Mouse (Mus musculus): ENCODE measurements around the gene Wdr37. TPM values are rescaled to one million over a fixed set of nuclear protein-coding genes. Genes with fewer than 3 reads are reported as not detected.
A peak's percentile ranks its signal among the peaks of the same experiment; 100 is the strongest.

Wdr37 gene
- polyA plus RNA-seq, 1 experiment from 2014 or later = 50.7 TPM

DNA sequence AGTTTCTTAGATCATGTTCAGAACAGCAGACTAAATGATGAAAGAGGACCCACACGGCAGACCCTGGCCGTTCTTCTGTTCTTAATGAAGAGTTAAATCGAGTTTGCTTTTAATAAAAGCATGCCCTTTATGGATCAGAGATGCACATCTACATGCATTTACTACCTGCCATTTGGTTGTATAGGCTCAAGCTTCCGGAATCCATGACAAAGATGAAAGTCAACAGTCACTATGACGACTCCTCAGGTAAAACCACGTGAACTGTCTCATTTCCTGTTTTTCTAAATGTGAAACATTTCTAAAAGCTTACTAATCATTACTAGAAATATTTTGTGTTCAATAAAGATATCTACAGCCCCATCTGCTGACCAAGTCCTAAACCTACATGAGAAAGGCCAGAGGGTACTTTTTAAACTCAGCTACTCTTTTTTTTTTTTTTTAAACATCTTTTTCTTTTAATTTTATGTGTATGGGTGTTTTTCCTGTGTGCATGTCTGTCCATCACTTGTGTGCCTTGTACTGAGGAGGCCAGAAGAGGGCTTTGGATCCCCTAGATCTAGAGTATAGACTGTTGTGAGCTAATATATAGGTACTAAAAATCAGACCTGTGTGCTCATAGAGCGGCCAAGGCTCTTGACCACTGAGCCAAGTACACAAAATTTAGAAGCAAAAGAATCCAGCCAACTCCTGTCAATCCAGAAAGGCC is 40.0 kb downstream of the Wdr37 start:
- H3K27ac ChIP-seq (ENCODE audit: low read depth, low read length) = no peak overlapping the region
- peaks cover 3% of the 10 kb centered on the region; the same call in 1 of the 2 replicates for H3K4me1 ChIP-seq (ENCODE audit: control insufficient read depth, insufficient read depth, low read depth, low read length)
- H3K9ac ChIP-seq (ENCODE audit: low read depth, low read length) = no peak overlapping the region
- H3K36me3 ChIP-seq (ENCODE audit: control insufficient read depth, insufficient read depth, low read length) = peaks cover 18% of the 10 kb centered on the region
- H3K4me3 ChIP-seq (ENCODE audit: low read length) = no peak overlapping the region
- no peak for ATAC-seq
- no peaks in the 10 kb centered on the region for H3K27me3 ChIP-seq (replicated peaks; ENCODE audit: control insufficient read depth, insufficient read depth, low read length)
- H3K9me3 ChIP-seq (ENCODE audit: control insufficient read depth, low read length) = no peaks in the 10 kb centered on the region
- 83% methylated on average over 7 of the region's 7 CpGs for WGBS
- no peak overlapping the region for H3K4me2 ChIP-seq (ENCODE audit: low read length)

- Histone ChIP-seq H3K4me3 (ENCODE audit: low read length) (no peak overlapping the region), H3K27me3 (replicated peaks; ENCODE audit: control insufficient read depth, insufficient read depth, low read length) (no peaks in the 10 kb centered on the region), H3K9ac (ENCODE audit: low read depth, low read length) (no peak overlapping the region), H3K36me3 (ENCODE audit: control insufficient read depth, insufficient read depth, low read length) (peaks cover 13% of the 10 kb centered on the region), H3K4me1 (ENCODE audit: control insufficient read depth, insufficient read depth, low read depth, low read length) (peaks cover 3% of the 10 kb centered on the region; the same call in 1 of the 2 replicates), H3K27ac (ENCODE audit: low read depth, low read length) (no peak overlapping the region), H3K4me2 (ENCODE audit: low read length) (no peak overlapping the region), H3K9me3 (ENCODE audit: control insufficient read depth, low read length) (no peaks in the 10 kb centered on the region)
- no peak for ATAC-seq
Measured at GRCm38 (mm10) chr13:8830696-8831095, 41.0 kb downstream of the Wdr37 start.

DNA sequence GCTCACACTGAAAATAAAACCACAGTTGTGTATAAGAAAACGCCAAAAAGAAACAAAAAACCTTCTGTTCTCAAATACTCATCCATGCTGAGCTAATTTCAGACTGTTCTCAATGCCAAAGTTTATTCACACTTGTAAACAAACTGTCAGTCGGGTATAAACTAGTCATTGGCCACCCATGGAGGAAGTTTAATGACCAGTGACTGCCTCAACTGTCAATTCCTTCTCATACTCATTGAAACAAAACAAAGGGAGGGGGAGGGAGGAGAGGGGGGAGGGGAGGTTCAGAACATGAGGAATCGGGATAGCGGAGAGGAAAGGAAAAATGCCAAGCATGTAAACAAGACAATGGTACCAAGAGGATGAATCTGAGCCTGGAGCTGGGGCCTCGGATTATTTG is 41.9 kb downstream of the Wdr37 start:
- Histone ChIP-seq H3K27ac (ENCODE audit: low read depth, low read length) (peak overlapping the region; percentile 12; the same call in 1 of the 2 replicates), H3K36me3 (ENCODE audit: control insufficient read depth, insufficient read depth, low read length) (peaks cover 11% of the 10 kb centered on the region), H3K4me1 (ENCODE audit: control insufficient read depth, insufficient read depth, low read depth, low read length) (peaks cover 3% of the 10 kb centered on the region; the same call in 1 of the 2 replicates), H3K9ac (ENCODE audit: low read depth, low read length) (no peak overlapping the region), H3K9me3 (ENCODE audit: control insufficient read depth, low read length) (no peaks in the 10 kb centered on the region), H3K4me3 (ENCODE audit: low read length) (no peak overlapping the region), H3K27me3 (replicated peaks; ENCODE audit: control insufficient read depth, insufficient read depth, low read length) (no peaks in the 10 kb centered on the region), H3K4me2 (ENCODE audit: low read length) (no peak overlapping the region)
- peak; percentile 49 for ATAC-seq
- 24% methylated on average over 5 of the region's 5 CpGs for WGBS

DNA sequence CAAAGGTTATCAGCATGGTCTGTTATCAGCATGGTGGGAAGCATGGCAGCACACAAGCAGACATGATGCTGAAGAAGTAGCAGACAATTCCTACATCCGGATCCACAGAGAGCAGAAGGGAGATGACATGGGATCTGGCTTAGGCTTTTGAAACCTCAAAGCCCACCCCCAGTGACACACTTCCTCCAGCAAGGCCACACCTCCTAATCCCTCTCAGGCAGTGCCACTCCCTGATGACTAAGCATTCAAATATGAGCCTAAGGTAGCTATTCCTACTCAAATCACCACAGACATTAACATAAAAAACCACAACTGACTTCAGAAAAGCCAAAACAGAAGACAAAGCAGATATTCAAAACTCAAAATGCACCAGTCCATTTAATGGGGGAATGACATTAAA is 42.8 kb downstream of the Wdr37 start:
- 87% methylated on average over 1 of the region's 1 CpGs for WGBS
- Histone ChIP-seq H3K4me1 (ENCODE audit: control insufficient read depth, insufficient read depth, low read depth, low read length) (peaks cover 3% of the 10 kb centered on the region; the same call in 1 of the 2 replicates), H3K27me3 (replicated peaks; ENCODE audit: control insufficient read depth, insufficient read depth, low read length) (no peaks in the 10 kb centered on the region), H3K36me3 (ENCODE audit: control insufficient read depth, insufficient read depth, low read length) (peaks cover 3% of the 10 kb centered on the region), H3K27ac (ENCODE audit: low read depth, low read length) (no peak overlapping the region), H3K4me3 (ENCODE audit: low read length) (no peak overlapping the region), H3K4me2 (ENCODE audit: low read length) (no peak overlapping the region), H3K9ac (ENCODE audit: low read depth, low read length) (no peak overlapping the region), H3K9me3 (ENCODE audit: control insufficient read depth, low read length) (no peaks in the 10 kb centered on the region)
- ATAC-seq = no peak

DNA sequence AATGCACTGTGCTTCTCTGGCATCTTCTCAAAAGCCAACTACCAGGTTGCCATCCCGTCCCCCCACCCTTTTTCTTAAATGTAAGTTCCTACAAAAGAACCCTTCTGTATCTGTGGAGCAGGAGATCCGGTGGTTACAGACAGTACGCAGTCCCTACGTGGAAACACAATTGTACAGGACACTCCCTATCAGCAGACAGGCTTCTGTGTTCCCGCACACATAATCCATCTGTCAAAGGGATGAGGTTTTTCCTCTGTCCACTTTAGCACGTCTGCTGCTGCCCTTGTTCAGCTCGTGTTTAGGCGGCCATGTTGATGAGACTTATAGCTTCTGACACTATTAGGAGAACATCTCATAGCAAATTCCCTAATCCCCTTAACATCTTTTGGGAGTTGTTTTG is 48.2 kb downstream of the Wdr37 start:
- no peak overlapping the region for H3K4me3 ChIP-seq (ENCODE audit: low read length)
- H3K36me3 ChIP-seq (ENCODE audit: control insufficient read depth, insufficient read depth, low read length) = peaks cover 14% of the 10 kb centered on the region
- no peaks in the 10 kb centered on the region for H3K9me3 ChIP-seq (ENCODE audit: control insufficient read depth, low read length)
- WGBS = 36% methylated on average over 8 of the region's 8 CpGs
- no peaks in the 10 kb centered on the region; the same call in 1 of the 2 replicates for H3K4me1 ChIP-seq (ENCODE audit: control insufficient read depth, insufficient read depth, low read depth, low read length)
- ATAC-seq = peak; percentile 35
- H3K27ac ChIP-seq (ENCODE audit: low read depth, low read length) = peak overlapping the region; percentile 40; the same call in 1 of the 2 replicates
- no peak overlapping the region for H3K9ac ChIP-seq (ENCODE audit: low read depth, low read length)
- H3K27me3 ChIP-seq (replicated peaks; ENCODE audit: control insufficient read depth, insufficient read depth, low read length) = no peaks in the 10 kb centered on the region
- no peak overlapping the region for H3K4me2 ChIP-seq (ENCODE audit: low read length)

DNA sequence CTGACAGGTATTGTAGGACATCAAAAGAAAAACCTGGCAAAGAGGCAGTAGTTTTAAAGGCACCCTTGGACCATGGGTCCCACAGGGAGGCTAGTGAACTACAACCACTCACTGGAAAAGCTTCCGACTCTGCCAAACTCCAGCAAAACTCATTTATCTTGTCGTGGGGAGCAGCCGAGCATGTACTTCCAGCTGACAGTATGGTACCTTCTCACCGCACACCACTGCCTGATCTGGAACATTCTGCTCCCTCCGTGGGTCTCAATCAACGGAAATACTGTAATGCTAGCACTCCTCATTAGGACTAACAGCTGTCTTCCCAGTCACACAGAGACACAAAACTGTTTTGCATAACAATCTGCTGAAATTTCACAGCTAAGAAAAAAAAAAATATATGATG is 48.6 kb downstream of the Wdr37 start:
- peak; percentile 86 for ATAC-seq
- H3K4me1 ChIP-seq (ENCODE audit: control insufficient read depth, insufficient read depth, low read depth, low read length) = no peaks in the 10 kb centered on the region; the same call in 1 of the 2 replicates

GRCm38 (mm10) chr13:8822201-8822600 is 49.5 kb downstream of the Wdr37 start:
- peak; percentile 22; the same call in 1 of the 2 replicates for ATAC-seq
- Histone ChIP-seq H3K9ac (ENCODE audit: low read depth, low read length) (no peak overlapping the region), H3K4me1 (ENCODE audit: control insufficient read depth, insufficient read depth, low read depth, low read length) (no peaks in the 10 kb centered on the region; the same call in 1 of the 2 replicates), H3K4me2 (ENCODE audit: low read length) (no peak overlapping the region), H3K27ac (ENCODE audit: low read depth, low read length) (no peak overlapping the region), H3K36me3 (ENCODE audit: control insufficient read depth, insufficient read depth, low read length) (peaks cover 21% of the 10 kb centered on the region), H3K27me3 (replicated peaks; ENCODE audit: control insufficient read depth, insufficient read depth, low read length) (no peaks in the 10 kb centered on the region), H3K4me3 (ENCODE audit: low read length) (no peak overlapping the region), H3K9me3 (ENCODE audit: control insufficient read depth, low read length) (0 out of 2 replicates have a peak, but pooled peaks cover 2% of the 10 kb centered on the region)
- WGBS = 72% methylated on average over 4 of the region's 4 CpGs

More for the DNA sequence above, 48.6 kb downstream of the Wdr37 start:
- Histone ChIP-seq H3K4me2 (ENCODE audit: low read length) (no peak overlapping the region), H3K36me3 (ENCODE audit: control insufficient read depth, insufficient read depth, low read length) (peaks cover 18% of the 10 kb centered on the region), H3K9ac (ENCODE audit: low read depth, low read length) (no peak overlapping the region), H3K27me3 (replicated peaks; ENCODE audit: control insufficient read depth, insufficient read depth, low read length) (no peaks in the 10 kb centered on the region), H3K27ac (ENCODE audit: low read depth, low read length) (peak overlapping the region; percentile 36; the same call in 1 of the 2 replicates), H3K4me3 (ENCODE audit: low read length) (no peak overlapping the region), H3K9me3 (ENCODE audit: control insufficient read depth, low read length) (no peaks in the 10 kb centered on the region)
- WGBS = 27% methylated on average over 6 of the region's 6 CpGs

DNA sequence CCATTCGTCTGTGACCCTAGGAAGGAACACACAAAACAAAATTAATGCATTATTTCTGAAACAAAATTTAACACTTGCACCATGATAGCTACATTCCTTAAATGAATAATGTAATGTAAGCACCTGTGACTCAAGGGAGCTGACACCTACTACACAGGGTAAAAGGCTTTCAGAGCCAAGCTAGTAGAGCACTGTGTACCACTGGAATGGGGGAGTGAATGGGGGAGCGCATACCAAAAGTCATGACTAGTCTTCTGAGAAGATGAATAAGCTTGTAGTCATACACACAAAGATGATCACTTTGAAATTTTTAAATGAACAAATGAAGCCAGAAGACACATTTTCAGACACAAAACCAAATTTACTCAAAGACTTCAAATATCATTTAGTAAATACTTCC is 65.8 kb downstream of the Wdr37 start:
- no peak for ATAC-seq
- Histone ChIP-seq H3K4me2 (ENCODE audit: low read length) (no peak overlapping the region), H3K36me3 (ENCODE audit: control insufficient read depth, insufficient read depth, low read length) (peaks cover 4% of the 10 kb centered on the region; the same call in 1 of the 2 replicates), H3K9me3 (ENCODE audit: control insufficient read depth, low read length) (no peaks in the 10 kb centered on the region), H3K4me3 (ENCODE audit: low read length) (no peak overlapping the region), H3K27ac (ENCODE audit: low read depth, low read length) (no peak overlapping the region), H3K9ac (ENCODE audit: low read depth, low read length) (no peak overlapping the region), H3K27me3 (replicated peaks; ENCODE audit: control insufficient read depth, insufficient read depth, low read length) (no peaks in the 10 kb centered on the region), H3K4me1 (ENCODE audit: control insufficient read depth, insufficient read depth, low read depth, low read length) (no peaks in the 10 kb centered on the region)
- 91% methylated on average over 2 of the region's 2 CpGs for WGBS

- ATAC-seq = no peak
- Histone ChIP-seq H3K36me3 (ENCODE audit: control insufficient read depth, insufficient read depth, low read length) (peaks cover 4% of the 10 kb centered on the region; the same call in 1 of the 2 replicates), H3K4me3 (ENCODE audit: low read length) (no peak overlapping the region), H3K4me1 (ENCODE audit: control insufficient read depth, insufficient read depth, low read depth, low read length) (no peaks in the 10 kb centered on the region), H3K9ac (ENCODE audit: low read depth, low read length) (no peak overlapping the region), H3K27ac (ENCODE audit: low read depth, low read length) (no peak overlapping the region), H3K4me2 (ENCODE audit: low read length) (no peak overlapping the region), H3K27me3 (replicated peaks; ENCODE audit: control insufficient read depth, insufficient read depth, low read length) (no peaks in the 10 kb centered on the region), H3K9me3 (ENCODE audit: control insufficient read depth, low read length) (no peaks in the 10 kb centered on the region)
- 75% methylated on average over 6 of the region's 6 CpGs for WGBS
Measured at GRCm38 (mm10) chr13:8800576-8800975, 71.1 kb downstream of the Wdr37 start.
